Mouse (Mus musculus): ENCODE data around the gene Ptpru.

Gene Ptpru

DNA sequence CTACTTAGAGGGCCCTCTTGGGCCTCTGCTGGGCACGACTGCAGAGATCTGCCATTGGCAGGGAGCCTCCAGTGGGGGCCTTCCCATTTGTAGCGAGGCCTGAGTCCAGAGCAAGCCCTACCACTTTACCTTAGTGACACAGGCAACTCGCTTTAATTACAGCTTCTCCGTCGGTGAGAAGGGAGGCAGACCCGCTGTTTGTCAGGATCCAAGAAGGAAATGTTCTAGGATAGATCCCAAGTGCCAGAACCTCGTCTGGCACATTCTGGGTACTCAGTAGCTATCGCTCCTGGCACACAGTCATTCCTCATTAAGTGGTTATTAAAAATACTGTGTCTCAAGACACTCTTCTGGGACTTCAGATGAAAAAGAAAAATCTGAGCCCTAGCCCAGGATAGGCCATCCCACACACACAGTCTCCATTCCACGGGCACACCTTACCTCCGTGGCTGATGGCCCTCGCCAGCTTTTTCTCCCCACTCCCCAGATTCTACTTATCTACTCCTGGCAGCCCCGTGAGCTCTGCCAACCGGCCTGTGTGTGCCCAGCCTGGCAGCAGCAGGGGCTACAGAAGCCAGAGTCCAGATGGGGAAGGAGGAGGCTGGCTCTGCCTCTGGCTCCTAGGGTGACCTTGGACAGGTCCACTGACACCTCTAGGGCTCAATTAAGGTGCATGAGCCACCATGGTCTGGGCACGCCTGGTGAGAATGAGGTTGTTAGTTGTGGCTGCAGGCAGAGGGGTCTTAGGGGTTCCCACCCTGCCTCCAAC, 41.6 kb downstream of the Ptpru start:
- DNase-seq (ENCODE audit: low read depth in 2 of 2, low spot score in 2 of 2) = no peak

DNA sequence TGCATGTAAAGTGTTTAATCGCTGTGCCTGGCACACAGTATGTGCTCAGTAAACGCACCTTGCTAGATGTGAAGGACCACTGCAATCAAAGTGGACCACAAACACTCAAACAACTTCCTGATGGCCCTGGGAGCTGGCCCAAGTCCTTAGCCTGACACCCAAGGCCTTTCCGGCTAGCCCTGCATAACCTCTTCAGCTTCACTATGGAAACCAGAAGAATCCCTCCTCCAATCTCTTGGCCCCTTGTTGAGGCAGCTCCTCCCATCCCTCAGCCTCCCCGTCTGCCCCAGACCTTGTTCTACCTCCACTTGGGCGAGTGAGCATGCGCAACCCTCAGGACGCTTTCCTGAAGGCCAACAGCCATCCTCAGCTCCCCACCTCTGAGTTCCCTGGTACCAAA, 51.3 kb downstream of the Ptpru start:
- DNase-seq (ENCODE audit: low read depth in 2 of 2, low spot score in 2 of 2) = no peak

DNA sequence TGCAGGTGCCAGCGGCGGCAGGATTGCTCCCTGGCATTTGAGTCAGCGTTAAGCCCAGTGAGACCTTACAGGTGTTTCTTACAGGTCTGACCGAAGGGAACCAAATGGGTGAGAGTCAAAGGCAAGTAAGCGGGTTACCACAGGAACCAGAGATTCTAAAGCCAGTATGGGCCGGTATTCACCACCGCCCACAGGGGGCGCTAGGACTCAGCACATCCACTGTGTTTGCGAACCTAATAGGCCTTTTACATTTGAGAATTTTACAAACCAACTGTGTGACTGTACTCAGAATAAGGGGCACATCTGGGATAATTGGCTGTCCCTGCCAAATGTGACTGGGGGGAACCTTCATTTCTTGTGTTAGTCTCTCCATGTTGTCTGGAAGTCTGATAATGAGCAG, 54.1 kb downstream of the Ptpru start:
- peak in 1 of 2 experiments; percentile 13 for DNase-seq (ENCODE audit: low read depth in 2 of 2, low spot score in 2 of 2)

DNA sequence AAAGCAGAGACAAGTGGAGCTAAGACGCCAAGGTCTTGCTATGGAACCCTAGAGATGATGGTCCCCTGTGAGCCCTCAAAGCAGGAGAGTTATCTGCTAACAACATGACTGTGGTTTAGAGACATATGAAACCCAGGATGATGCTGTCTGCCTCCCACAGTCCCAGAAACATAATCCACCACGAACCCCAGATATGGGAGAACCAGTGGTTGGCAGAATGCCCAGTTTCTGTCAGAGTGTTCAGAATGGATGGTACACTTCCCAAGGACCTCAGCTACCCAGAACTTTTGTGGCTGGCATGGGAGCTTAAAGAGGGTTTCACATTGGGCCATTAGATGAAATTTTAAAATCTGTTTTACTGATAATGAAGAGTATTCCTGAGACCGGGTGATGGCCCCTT, 57.1 kb downstream of the Ptpru start:
- DNase-seq (ENCODE audit: low read depth in 2 of 2, low spot score in 2 of 2) = no peak

DNA sequence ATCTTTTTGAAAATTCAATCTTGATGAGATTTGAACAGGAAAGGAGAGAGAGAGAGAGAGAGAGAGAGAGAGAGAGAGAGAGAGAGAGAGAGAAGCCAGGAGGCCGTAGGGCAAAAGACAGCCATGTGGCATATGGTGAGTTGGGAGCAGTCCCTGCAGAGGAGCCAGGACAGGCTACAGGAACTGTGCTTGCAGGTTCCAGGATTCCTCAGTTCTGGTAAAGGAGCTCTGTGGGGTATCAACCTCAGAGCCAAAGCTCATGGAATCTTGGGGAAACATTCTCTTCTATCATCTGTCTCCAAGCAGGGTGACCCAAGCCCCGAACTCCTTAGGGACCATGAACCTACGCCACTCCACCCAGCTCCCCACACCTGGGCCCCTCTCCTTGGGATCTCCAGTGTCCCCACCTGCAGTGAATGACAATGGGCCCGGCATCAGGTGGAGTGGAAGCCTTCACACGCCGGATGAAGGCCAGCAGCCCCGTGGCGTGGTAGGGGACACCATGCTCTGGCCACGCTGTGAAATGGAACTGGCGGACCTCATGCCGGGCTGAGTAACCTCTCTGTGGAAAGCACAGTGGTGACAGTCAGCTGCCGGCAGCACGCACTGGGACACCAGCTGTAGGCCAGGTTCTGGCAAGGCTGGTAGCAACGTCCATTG, 59.3 kb downstream of the Ptpru start:
- no peak for DNase-seq (ENCODE audit: low read depth in 2 of 2, low spot score in 2 of 2)

DNA sequence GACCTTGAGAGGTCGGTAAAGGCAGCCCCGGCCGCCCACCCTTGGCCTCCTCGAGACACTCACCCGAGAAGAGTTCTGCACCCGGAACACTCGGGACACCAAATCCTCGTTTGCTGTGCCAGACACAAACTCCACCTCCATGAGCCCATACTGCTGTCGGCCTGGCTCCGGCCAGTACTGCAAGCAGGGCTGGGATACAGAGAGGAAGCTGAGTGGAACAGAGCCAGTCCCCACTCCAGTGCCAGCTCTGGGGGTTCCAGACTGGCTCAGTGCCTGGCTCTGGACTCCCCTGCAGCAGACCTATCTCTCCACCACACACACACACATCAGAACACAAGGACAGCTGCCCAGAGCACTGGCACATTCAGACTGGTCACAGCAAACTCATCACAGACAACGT, 66.7 kb downstream of the Ptpru start:
- DNase-seq (ENCODE audit: low read depth in 2 of 2, low spot score in 2 of 2) = no peak

DNA sequence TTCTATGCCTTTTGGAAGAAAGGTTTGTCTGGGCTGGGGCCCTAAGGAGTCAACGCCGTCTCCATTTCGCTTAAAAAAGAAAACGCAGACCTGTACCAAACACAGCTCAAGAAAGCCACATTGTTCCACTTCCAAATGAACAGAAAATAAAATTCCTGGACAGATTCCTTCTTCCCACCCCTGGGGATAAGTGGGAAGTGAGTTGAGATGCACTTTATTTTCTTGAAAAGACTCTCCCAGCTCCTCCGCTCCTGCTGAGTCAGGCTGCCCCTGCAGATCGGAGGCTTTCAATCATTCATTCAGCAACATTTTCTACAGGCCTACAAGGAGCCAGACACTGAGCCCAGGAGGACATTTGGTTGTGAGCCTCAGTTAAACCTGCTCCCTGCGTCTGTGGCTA, 74.2 kb downstream of the Ptpru start:
- DNase-seq (ENCODE audit: low read depth in 2 of 2, low spot score in 2 of 2) = no peak

DNA sequence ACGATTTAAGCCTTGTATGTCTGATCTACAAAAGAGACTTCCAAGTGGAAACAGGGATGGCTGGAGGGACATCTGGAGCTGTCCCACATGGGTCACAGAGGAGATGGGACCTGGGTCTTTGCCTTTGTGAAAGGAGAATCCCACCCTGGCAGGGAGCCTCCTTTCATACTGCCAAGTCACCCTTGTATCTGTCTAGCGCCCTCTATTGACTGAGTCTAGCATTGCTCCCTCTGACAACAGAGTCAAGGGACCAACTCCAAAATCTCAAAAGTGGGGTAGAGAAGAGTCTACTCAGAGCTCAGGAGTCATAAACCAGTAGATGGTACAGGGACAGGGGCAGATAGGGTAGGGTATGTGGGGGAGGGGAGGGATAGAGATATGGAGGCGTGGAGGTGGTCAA, 74.6 kb downstream of the Ptpru start:
- DNase-seq (ENCODE audit: low read depth in 2 of 2, low spot score in 2 of 2) = no peak

DNA sequence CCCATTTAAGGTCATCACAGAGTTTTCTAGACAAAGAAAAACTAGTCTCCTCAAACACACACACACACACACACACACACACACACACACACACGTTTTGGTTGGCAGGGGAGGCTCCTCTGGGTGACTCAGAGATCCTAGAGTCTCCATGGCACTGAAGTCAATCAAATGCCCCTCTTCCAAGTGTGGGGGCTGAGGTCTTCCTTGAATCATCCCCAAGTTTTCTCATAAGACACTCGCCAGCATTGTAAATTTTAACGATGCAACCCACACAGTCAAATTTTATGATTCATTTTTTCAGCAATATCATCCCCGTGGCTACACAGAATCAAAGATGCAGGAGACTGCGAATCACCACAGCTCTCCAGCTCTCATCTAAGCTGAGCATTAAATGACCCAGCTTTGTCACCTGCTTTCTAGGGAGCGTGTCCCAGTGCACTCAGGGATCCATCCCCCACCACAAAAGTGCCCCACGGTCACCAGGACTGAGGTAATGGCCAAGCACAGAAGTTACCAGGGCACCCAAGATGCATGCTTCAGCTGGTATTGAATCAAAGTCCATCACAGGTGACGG, 75.8 kb downstream of the Ptpru start:
- no peak for DNase-seq (ENCODE audit: low read depth in 2 of 2, low spot score in 2 of 2)

DNA sequence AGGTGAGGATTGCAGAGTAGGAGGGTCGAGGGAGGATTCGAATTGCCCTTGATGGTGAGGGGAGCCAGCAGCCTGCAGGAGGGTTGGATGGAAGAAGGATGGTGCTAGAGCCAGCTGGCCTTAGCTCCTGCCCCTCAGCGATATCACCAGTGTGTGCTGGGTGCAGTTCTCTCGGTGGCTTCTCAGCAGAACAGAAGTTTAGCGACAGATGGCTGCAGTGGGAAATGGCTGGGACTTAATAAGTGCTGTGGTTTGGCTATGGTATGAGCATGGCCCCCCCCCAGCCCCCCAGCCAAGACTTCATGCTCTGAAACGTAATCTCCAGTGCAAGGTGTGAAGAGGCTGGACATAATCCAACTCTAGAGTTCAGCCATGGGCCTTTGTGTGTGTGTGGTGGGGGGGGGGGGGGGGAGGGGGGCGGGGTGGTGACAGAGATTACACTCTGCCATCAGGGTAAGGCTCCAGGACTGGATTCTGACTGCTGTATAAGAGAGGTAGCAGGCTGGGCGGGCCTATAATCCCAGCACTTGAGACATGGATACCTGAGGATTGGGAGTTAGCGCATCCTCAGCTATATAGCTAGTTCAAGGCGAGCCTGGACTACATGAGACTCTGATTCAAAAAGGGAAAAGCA, 85.8 kb downstream of the Ptpru start:
- DNase-seq (ENCODE audit: low read depth in 2 of 2, low spot score in 2 of 2) = no peak

DNA sequence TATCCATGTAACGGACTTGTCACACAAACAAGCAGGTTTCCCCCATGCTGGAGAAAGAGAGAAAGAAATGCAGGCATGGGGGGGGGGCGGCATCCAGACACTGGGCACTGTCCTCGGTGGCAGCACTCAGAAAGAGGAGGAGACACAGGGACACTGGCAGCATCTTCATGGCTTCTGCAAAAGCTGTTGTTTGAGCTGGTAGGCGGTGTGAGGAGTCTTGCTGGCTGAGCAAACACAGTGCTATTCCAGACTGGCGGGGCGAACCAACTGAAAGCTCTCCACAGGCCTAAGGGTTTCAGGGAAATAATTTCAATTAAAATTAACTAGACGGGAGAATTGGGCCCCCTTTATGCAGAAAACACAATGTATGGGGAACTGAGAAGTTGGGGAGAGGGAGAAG, 86.5 kb downstream of the Ptpru start:
- DNase-seq (ENCODE audit: low read depth in 2 of 2, low spot score in 2 of 2) = no peak

DNA sequence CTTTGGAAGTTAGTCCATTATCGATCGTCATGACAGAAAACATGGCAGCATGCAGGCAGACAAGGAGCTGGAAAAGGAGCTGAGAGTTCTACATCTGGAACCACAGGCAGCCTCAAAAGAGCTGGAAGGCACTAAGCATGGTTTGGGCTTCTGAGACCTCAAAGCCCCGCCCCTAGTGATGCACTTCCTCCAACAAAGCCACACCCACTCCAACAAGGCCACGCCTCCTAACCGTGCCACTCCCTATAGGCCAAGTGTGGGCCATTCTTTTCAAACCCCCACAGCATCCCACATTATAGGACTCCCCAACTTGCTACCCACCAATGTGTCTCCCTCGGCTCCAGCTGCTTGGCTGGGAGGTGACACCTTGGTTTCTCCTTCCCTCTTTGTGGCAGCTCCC, 88.3 kb downstream of the Ptpru start:
- DNase-seq (ENCODE audit: low read depth in 2 of 2, low spot score in 2 of 2) = no peak

DNA sequence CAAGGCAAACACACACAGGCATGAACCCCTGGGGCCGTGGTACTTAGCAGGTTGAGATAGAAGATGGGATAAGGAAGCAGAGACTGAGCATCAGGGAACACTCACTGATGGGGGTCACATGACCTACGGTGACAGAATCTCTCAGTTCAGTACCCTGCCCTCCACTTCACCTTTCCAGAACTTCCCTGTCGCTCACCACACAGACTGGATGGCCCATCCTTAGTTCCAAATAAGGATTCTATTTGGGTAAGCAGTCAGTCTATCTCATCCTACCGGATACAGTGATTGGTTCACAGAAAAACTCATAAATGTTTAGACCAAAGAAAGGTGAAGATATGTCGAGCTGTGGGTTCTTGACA, 93.4 kb downstream of the Ptpru start:
- no peak for DNase-seq (ENCODE audit: low read depth in 2 of 2, low spot score in 2 of 2)

DNA sequence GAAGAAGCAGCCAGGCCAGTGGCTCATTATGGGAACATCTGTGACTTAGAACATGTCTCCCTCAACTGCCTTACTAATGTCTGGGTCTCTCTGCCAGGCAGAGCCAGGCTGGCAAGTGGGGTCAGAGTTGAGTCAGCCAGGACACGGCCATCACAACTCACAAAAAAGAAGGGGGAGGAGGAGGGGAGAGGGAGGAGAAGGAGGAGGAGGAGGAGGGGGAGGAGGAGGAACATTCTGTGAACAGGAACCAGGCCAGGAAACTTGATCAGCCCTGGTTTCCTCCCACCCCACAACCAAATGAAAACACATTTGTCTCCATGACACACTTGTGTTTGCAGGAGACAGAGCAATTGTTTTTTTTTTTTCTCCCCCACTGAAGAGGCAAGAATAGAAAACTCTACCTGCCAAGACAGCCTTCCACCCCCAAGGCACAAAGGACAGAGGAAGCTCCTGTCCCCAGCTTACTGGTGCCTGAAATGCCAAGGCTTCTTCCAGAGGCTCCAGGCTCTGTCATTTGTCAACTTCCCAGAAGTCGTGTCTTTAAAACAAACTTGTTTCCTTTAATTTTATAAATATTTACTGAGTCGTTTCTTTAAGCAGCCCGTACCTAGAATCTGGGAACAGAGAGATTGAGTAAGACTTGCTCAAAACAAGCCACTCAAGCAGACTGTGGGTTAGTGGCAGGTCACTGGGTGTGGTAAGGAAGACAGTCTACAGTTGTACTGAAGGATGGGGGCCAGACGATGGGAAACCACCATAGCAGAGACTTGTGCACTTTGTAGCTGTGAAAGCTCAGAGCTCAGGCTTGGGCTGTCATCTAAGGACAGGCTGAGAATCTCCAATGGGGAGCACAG, 94.0 kb downstream of the Ptpru start:
- no peak for DNase-seq (ENCODE audit: low read depth in 2 of 2, low spot score in 2 of 2)

DNA sequence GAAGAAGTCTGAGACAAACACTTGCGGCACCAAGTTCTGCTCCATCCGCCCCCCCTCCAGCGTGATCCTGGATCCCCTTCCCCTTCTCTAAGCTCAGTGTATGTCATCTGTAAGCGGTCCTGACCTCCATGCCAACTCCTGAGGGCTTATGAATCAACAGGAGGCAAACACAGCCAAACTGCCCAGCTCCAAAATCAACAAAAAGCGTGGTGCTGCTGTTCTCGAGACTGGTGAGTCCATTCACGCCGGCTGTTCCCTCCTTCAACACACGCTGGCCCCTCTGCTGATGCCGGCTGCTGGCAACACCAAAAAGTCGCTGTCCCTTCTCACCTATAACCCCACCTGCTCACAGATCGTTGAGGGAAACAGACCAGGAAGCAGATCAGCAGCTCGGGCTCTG, 95.1 kb downstream of the Ptpru start:
- DNase-seq (ENCODE audit: low read depth in 2 of 2, low spot score in 2 of 2) = no peak

DNA sequence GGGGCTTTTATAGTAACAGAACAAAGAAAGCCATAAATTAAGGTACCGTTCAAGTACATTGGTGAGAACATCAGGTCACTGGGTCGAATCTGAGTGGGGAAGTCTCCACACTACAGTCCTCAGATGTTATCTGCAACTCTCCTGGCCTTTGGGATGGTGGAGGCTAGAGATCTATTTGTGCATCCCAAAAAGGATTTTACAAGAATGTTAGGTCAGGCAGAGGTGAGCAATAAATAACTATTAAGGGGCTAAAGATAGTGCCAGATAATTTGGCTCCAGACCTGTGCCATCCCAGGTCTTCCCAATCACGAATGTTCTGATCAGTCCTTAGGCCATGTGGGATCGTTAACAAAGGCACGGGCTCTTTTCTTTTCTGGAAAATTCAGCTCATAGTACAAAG, 97.5 kb downstream of the Ptpru start:
- DNase-seq (ENCODE audit: low read depth in 2 of 2, low spot score in 2 of 2) = no peak

DNA sequence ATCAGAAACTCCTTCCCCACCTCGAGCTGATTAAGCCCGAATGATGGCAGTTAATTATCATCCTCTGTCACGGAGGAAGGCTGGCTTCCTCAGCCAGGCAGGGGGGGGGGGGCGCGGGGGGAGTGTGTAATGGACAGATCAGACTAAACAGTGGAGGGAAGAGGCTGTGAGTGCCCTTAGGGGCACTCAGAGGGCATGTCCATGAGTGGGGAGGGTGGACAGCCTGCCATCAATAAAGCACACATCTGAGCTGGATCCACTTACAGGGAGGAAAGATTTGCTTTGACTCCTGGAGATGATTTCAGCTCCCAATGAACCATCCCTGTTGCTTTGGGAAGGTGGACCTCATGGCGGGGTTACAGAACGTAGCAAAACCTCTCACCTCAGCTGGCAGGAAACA, 109.5 kb downstream of the Ptpru start:
- no peak for DNase-seq (ENCODE audit: low read depth in 2 of 2, low spot score in 2 of 2)

DNA sequence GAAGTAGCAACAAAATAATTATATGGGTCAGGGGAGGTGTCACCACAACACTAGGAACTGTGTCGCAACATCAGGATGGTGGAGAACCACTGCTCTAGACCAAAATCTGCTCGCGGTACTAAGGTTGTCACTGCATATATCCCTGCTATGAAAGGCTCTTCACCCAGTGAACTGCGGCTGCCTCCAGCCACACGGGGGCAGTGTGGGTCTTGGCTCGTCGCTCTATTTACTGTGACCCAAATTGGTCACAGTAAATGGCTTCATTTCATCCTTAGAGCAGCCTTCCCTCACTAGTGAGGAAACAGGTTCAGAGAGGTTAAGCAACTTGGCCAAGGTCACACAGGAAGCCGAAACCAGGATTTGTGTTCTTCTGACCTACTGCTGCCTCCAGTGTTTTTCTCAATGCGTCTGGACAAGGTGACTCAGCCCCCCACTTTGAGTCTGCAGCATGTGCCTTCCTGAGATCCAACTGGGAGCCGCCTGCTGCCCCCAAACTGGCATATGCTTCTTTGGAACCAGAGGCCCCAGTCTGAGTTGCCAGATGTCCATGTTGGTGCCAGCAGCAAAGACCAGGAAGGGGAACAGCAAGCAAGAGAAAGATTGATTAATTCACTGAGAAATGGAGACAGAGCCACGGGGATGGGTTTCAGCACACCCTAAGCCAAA, 114.5 kb downstream of the Ptpru start:
- DNase-seq (ENCODE audit: low read depth in 2 of 2, low spot score in 2 of 2) = no peak

DNA sequence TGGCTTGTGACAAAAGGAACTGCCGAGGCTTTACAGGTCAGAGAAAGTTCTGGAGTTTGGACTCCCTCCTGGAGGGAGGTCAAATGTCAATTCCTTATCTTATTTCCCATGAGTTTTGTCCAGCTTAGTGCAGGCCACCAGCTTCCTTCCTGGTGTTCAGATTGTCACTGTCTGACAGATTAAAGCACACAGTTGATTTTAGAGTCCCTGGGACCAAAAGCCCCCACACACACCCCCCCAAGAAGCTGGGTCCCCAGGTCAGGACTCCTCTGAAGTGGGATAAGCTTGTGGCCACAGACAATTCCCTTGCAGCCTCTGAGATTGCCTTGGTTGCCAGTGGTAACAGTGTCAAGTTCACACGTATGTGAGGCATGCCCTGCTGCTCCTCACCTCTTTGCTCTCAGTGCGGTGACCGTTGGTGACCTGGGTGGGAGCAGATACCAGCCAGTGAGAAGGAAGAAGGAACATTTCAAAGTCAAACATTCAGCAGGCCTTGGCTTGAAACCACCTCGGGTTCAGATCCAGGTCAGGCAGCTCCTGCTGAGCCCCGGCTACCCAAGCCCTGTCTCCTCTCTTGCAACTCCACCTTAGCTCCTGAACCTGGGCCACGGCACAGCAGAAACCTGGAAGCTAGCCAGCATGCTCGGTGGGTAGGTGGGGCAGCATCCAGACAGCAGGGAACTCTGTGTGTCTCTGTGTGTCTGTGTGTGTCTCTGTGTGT, 115.8 kb downstream of the Ptpru start:
- DNase-seq (ENCODE audit: low read depth in 2 of 2, low spot score in 2 of 2) = no peak

DNA sequence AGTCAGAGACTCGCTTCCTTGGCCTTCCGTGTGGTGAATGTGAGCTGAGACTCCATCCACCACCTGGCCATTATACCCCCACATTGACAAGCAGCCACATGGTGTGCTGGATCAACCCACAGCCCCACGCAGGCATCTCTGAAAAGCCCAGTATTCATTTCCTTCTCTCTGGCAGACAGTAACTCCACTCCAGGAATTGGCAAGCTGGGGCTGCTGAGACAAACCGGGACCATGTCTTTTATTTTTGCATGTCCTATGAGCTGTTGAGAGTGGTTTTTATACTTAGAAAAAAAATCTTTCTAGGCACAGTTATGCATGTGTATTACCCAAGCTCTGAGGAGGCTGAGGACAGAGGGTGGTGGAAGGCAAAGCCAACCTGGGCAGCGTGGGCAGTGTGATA, 118.9 kb downstream of the Ptpru start:
- DNase-seq (ENCODE audit: low read depth in 2 of 2, low spot score in 2 of 2) = no peak

Measured in CD8-positive naive resting alpha-beta T cell, adult 2 months (primary cell).